Mouse (Mus musculus): ENCODE results near the gene Wdr95. TPM values are rescaled to one million over a fixed set of nuclear protein-coding genes. Genes with fewer than 3 reads are reported as not detected.
A peak's percentile ranks its signal among the peaks of the same experiment; 100 is the strongest.

The Wdr95 gene
- total RNA-seq, 2 experiments from 2014 or later = 0.30 TPM; not detected in 1

DNA sequence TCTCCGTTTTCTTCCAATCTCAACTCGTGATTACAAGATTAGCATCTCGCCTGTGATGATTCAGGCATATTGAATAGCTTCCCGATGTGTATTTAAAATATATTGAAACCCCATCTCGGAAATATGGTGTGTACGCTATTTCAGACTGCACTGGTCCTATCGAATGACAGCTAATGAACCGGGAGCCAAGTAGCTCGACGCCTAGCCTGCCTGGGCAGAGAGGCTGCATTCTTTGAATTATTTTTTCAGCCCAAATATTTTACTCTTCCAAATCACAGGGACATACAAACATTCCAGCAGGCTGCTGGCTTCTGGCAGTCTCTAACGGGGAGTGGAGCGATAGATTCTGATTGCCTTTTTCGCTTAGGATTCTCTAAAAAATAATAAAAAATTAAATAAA lies 40.5 kb downstream of the Wdr95 start:
- DNase-seq = peak in 1 of 2 experiments; percentile 36
- intact Hi-C loops (cut with DNase I) = no loop called here

DNA sequence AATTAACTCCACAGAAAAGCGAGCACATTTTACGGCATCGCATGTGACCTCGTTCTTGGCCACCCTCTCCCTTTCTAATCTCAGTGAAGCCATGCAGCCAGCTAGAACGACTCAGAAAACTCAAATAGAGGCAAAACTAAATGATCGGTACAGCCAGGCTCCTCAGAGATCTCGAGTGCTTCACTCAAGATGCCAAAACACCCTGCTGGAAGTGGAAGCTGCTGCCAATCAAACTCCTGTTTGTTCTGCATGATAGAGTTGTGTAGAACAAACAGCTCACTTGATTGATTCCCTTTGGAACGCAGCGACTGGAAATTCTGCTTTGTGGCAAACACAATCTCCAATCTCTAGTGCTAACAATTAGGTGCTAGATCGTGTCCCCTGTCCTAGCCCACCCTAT lies 48.5 kb downstream of the Wdr95 start:
- no peak for DNase-seq
- intact Hi-C loops (cut with DNase I) = no loop called here

DNA sequence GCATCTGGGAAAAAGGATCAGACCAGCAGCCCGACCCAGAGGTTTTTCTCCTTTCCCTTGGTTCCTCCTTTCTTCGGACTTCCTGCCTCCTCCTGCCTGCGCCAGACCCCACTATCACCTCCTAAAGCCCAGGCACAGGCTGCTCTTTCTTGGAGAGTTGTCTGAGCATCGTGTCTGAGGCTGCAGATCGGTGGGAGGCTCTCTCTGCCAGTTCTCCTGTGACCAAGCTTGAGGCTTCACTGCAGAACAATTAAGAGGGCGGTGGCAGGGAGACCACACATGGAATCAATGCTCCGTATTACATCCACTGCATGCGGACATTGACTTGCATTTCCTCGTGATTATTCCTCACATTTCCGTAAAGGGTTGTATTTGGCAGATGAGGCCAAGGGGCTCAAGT lies 49.0 kb downstream of the Wdr95 start:
- intact Hi-C loops (cut with DNase I) = no loop called here
- no peak for DNase-seq

DNA sequence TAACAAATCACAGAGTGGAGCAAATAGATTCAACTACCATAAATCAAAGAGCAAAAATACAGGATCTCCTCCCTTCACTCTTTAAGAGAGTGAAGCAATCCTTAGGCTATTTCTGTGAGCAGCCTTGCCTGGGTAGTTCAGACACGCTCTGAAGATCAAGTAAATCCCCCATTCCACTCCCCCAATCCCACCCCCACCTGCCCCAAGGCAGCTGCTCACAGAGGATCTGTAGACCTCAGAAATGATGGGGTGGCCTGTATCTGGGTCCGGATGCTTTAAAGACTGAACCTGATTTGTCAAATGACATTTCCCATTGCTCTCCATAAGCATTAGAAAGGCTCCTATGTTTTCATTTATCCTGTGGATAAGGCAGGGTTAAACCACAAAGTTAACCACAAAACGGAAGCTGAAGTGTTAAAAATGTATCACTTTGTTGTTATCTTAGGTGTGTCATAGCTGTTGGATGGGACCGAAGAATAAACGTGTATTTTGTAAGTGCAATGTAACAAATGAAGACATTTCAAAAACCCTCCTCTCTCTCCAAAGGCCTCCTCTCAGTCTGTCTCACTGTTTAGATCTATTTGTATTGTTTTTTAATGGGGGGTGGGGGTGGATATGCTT lies 54.3 kb downstream of the Wdr95 start:
- DNase-seq = no peak
- intact Hi-C loops (cut with DNase I) = no loop called here

DNA sequence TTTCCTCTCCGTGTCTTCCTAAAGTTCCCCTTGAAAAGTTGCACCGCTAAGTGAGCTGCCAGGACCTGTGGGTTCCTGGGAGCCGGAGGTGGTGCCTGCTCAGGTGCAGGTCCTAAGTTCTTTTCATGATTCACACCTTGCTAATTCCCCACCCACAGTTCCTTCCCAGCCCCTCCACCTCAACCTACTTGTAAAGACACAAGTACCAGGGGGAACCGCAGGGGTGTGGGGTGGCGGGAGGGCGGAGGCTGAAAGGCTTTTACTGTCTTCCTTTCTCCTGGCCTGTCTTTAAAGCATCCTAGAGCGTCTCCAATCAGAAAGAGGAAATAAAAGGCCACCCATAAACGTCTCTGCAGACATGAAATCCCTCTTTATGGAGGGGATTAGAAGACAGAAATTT lies 55.0 kb downstream of the Wdr95 start:
- intact Hi-C loops (cut with DNase I) = no loop called here
- no peak for DNase-seq

DNA sequence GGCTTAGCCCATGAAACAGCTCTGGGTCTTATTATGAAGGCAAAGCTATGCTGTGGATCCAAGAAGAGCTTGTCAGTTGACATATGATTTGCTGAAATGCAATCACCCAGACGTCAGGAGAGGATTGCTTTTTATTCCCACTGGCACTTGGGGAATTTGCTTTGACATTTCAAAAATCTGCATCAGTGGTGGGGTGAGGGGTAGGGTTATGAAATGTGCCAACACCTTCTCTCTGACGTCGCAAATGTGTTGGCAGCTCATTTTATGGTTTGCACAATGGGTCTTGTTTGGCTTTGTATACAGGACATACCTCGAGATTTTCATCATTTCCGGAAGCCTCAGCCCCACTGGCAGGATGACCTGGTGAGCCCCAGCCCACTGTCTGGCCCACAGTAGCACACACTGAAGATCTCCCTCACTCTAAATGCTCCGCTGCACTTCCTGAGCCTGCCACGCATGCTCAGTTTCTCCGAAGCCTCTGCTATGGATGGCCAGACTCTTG lies 55.7 kb downstream of the Wdr95 start:
- DNase-seq = no peak
- intact Hi-C loops (cut with DNase I) = no loop called here

DNA sequence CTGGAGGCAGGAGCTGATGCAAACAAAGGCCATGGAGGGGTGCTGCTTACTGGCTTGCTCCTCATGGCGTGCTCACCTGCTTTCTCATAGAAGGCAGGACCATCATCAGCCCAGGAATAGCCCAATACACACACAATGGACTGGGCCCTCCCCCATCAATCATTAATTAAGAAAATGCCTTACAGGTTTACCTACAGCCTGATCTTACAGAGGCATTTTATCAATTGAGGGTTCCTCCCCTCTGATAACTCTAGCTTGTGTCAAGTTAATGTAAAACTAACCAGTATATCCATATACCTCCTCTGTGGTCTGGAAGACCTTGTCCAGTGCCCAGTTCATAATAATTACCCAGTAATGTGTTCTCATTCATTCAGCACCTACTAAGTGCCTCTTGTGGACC lies 56.8 kb downstream of the Wdr95 start:
- no peak for DNase-seq
- intact Hi-C loops (cut with DNase I) = no loop called here

DNA sequence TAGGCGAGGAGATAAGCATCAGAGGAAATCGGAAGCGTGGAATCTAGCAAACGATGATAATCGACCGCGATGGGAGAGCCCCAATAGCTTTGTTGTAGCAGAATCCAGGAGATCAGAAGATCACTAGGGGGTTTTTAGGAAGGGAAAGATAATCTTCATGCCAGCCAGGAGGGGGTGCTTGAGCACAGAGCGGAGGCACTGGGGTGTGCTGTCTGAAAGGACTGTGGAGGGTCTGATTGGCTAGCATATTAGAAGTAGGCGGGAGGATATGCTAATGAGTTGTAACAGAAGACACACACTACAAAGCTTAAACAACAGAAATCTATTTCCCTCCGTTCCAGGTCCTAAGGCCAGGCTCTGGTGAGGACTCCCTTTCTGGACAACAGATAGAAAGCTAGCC lies 57.4 kb downstream of the Wdr95 start:
- DNase-seq = no peak
- intact Hi-C loops (cut with DNase I) = no loop called here

DNA sequence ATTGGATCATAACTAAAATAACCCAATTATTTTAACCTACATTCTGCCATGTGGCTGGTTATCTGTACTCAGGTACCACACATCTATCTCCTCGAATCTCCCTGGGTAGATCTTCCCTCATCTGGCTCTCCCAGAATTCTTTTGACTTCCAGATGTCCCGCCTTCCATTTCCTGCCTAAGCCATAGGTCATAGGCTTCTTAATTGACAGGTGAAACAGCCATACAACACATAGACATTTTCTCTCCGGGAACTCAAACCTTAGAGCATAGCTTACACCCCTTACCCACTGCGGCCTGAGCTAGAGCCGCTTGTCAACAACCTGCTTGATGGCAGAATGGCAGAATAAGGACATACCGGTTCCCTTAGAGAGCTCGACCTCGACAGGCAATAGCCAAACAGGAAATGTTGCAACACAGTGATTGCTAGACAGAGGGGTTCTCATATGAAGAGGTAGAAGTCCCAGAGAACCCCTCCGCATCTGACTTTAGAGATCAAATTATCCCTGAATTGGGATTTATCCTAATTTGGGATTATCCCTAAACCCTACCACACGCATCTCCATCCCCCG lies 58.9 kb downstream of the Wdr95 start:
- intact Hi-C loops (cut with DNase I) = no loop called here
- no peak for DNase-seq

DNA sequence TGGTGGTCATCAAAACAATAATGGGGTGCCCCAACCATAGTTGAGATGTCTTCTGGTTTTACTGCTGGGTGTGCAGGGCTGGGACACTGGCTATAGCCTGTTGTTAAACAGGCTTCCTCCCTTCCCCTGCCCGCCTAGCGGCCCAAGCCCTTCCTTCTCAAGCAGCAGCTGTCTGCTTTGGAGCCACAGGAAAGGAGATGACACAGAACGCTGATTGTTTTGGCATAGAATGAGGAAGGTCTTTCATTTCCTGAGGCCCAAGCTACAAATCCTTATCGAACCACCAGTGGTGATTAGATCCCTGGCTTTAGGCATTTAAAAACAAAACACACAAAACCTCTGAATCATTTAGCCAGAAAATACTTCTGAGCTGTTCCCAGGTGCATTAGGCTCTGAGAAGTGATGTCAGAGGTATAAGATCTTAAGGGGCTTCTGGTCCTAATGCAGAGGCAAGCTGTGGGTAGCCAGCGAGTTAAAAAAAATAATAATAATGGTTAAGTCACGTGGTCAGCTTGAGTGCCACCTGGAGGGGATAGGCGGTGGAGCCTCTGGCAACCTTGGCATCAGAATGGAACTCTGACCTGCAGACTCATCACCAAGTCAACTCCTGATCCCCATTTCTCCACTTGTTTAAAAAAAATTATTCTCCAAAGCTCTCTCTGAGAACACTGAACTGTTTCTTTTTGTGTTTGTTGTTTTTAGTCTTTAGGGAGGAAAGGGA lies 60.5 kb downstream of the Wdr95 start:
- intact Hi-C loops (cut with DNase I) = no loop called here
- no peak for DNase-seq

DNA sequence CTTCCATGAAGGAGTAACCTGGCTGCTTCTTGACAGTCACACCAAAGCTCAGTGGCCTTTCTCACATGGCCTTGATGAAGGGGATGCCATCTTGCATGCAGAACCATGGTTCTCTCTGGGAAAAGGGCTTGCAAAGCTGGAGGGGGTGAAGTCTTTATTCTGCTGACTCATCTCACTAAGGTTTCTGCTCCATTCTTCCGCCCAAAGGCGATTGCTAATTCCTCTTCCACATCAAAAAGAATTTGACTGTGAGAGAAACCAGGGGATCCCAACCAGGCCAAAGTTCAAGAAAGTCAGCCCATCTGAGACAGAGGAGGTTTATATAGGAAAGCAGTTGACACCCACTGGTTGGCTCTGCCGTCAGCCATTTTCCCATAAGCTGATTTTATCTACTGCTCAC lies 61.5 kb downstream of the Wdr95 start:
- intact Hi-C loops (cut with DNase I) = no loop called here
- no peak for DNase-seq

DNA sequence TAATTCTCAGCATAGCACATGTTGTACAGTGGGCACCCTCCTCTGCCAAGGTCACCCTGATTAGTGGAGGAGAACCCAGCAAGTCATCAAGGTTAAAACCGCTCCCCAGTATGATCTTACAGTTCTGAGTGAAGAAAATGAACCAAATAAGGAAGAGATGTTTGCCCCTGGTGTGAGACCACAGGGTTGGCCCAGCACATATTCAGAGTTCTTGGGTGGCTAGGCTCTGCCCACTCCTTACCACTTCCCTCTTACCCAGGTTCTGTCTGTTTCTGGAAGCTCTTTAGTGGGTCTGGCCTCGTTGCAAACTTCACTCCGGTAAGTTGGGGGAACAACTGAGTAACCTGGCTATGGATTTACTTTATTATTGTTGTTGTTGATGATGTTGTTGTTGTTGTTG lies 65.7 kb downstream of the Wdr95 start:
- intact Hi-C loops (cut with DNase I) = no loop called here
- no peak for DNase-seq

DNA sequence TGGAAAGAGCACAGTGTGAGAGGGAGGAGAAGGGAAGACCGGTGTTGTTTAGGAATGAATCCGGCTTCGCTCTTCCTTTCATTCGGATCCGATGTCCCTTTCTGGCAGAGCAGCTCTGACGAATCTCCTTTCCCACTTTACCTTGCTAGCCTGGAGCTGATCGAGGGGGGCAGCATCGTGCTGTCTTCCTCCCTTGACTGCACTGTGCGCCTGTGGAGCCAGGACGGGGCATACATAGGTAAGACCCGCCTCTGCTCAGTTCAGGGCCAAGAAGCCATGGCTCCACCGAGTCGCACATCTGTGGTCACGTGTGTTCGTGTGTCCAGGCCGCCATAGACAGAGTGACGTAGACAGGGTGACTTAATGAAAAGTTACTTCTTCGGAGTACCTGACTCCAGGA lies 68.9 kb downstream of the Wdr95 start:
- intact Hi-C loops (cut with DNase I) = no loop called here
- no peak for DNase-seq

DNA sequence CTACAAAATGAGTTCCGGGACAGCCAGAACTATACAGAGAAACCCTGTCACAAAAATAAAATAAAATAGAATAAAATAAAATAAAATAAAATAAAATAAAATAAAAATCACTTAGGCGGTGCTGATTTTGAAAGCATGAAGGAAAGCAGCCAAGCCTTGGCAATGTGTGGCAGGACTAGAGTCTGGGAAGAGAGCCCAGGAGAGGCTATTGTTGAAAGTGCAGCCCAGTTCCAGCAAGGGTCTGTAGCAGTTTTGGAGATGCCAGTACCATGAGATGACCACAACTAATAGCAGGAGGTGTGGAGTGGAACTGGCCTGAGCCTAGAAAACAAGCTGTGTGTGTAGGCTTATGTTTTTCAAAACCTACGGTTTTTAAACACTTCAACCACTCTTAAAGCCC lies 73.5 kb downstream of the Wdr95 start:
- intact Hi-C loops (cut with DNase I) = no loop called here
- DNase-seq = no peak

DNA sequence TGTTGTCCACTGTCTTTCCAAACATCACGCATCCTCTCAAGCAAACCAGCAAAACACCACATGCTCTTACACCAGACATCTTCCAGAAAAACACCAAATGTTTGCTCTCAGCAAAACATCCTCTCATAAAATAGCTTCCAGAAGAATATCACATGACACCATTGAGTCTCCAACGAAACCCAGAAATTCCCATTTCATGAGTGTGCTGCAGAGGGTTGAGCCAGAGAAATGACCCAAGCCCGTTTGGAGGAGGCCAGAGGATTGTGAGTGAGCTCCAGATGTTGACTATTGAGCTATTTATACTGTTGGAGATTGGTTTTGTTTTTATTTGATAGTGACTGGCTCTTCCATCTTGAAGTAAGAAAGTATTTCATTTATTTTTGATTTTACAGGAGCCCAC lies 74.8 kb downstream of the Wdr95 start:
- DNase-seq = no peak
- intact Hi-C loops (cut with DNase I) = no loop called here

DNA sequence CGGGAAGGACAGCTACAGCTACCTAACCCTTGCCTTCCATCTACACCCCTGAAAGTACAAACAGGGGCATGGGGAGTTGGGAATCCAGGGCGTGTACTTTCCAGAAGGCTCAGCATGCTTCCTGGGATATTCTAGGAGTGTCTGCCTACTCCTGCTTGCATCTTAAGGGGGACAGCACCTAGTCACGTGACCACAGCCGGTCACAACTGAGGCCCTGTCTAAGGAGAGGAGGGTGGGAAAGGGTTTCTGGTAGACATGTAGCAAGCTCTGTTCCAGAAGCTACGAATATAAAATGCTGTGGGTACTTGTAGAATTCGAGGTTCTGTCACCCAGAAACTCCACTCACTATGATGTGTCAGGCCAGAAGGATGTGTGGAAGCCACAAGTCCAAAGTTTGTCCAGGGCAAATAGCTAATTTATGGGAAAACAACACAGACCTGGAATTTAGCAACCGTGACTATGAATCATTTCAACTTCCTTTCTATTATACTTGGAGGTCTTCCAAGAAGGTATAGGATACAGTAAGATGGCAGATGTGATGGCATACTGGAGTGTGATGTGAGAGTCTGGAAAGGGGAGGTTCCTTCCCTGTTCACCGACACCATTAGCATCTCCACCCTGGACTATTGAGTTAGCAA lies 78.7 kb downstream of the Wdr95 start:
- no peak for DNase-seq
- intact Hi-C loops (cut with DNase I) = no loop called here

DNA sequence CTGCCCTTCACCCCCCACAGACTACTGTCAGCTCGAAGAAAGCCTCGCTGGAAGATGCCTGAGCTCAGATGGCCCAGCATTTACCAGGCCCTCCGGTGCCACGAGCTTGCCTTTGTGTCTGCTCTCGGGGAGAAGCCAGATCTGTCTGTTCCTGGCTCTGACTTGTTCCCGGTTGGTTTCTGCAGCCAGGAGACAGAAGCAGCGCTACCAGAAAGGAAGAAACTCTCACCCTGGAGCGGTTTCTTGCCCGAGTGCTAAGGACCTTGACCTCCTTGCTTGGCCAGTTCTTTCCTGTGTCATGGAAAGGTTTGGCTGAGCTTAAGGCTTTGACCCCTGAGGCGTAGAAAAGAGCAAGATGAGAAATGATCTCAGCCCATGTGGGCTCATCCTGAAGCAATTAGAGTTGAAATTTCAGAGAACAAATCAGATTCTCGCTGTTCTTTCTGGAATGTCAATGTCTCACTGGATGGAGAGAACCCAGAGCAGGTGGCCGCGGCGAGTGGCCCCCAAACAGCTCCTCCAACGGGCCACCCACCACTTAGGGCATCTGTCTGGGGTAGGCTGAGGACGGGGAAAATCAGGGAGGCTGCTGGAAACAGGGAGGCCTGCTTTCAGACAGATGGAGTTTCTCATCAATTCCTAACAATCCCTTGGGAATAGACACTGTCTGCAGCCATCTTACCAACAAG lies 83.1 kb downstream of the Wdr95 start:
- DNase-seq = no peak

DNA sequence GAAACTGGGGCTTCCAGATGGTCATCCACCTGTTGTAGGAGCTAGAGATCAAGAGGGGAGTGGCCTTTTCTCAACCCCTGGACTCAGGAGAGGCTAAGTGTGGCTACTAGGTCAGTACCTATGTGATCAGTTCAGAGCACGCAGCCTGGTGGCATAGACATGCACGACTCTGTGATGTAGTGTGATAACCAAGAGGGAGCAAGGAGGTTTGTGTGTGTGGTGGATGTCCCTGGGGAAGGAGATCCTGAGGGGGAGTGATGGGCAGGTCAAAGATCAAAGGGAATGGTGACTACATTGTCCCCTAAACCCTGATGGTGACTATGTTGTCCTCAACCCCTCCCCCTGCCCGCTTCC lies 83.7 kb downstream of the Wdr95 start:
- intact Hi-C loops (cut with DNase I) = no loop called here
- DNase-seq = no peak

More for the DNA sequence above, 83.1 kb downstream of the Wdr95 start:
- intact Hi-C loops (cut with DNase I) = no loop called here

DNA sequence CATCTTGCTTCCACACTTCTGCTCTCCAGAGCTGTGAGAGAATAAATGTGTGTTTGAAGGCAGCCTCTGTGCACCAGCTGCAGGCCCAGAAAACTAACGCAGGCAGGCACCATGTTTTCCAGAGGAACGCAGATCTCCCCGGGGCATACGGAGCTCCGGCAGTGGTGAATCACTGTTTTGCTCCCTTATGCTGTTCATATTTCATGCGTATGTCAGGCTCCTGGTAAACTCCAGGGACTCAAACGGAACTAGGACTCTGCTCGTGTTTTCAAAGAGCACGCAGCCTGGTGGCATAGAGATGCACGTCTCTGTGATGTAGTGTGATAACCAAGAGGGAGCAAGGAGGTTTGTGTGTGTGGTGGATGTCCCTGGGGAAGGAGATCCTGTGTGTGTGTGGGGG lies 84.3 kb downstream of the Wdr95 start:
- DNase-seq = no peak
- intact Hi-C loops (cut with DNase I) = no loop called here

DNA sequence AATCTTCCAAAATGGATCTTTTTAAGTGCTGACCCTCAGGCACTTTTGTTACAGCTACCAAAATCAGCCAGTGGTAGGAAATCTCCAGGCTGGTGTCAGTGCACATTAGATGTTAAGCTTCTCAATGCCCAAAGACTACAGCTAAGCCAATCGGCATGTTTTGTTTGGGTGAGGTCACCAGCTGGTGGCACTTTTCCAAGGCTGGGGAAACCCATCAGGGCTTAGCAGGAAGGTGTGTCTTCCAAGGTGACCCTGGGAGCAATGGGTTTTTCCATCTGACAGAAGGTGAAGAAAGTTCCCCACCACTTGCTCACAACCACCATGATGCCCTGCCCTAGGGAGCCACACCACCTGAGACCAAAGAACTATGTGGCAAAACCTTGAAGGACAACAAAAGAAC lies 87.7 kb downstream of the Wdr95 start:
- intact Hi-C loops (cut with DNase I) = no loop called here
- no peak for DNase-seq

DNA sequence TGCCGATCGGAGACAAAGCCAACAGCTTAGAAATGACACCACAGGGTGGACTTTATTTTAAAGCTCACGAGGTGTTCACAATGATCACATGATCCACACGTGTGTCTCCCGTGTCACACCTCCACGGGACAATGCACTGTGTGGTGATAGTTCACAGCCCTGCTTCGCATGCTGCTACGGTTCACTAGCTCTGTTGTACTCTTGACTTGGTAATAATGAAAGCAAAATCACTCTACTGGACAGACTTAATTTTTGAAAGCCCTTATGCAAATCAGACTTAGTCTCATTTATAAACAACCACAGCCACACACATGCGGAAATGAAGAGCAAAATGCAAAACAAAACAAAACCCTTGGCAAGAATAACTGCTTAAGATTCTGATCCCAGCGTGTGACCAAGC lies 88.3 kb downstream of the Wdr95 start:
- no peak for DNase-seq
- intact Hi-C loops (cut with DNase I) = no loop called here
